Mouse (Mus musculus): Measurements from ENCODE around the gene Ap1g2.

- TF ChIP-seq CTCF (IDR thresholded peaks at IDR 0.05; ENCODE audit: control insufficient read depth, insufficient read depth, low read length) (no peak), POLR2A (IDR thresholded peaks at IDR 0.05; ENCODE audit: borderline replicate concordance, control insufficient read depth, low read depth, low read length) (no peak)
Measured at GRCm38 (mm10) chr14:55053050-55053449, 53.3 kb downstream of the Ap1g2 start.

All from bone marrow, adult 2 months (tissue).